Mouse (Mus musculus): ENCODE results near the gene Nipsnap2.
A peak's percentile ranks its signal among the peaks of the same experiment; 100 is the strongest.
"Not testable (repeated sequence)": the region's sequence is repeated elsewhere in the genome, so short reads cannot be mapped to it uniquely, and the experiment has no call there.

The Nipsnap2 gene

DNA sequence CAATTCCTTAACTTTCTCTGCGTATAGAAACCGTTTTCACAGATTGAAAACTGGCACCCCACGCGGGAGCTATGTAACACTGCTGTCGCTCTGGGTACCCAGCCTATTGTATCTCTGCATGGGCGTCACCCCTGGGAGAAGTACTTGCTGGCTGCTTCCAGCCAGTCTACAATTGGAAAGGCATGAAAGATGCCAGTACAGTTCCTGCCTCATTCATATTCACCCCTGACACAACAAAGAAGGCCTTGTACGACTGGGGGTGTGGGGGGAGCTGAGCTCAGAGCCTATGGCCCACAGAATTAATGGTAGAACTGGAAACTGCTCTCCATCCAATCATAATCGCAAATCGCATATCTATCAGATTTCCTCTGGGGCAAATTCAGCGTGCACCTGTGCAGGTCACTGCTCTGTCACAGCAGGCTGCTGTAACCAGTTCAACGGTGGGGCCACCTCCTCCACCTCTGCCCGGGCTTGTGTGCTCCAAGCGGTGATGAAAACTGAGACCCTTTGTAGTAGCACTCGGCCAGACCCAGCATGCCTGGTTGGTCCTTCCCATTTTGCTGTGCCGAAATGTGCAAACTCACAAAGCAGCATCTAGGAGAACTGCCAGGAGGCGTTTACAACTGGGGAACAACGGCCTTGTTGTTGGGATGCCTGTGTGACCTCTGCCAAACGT, 37.1 kb downstream of the Nipsnap2 start:
- no peak for DNase-seq (ENCODE audit: low read depth, low spot score)

DNA sequence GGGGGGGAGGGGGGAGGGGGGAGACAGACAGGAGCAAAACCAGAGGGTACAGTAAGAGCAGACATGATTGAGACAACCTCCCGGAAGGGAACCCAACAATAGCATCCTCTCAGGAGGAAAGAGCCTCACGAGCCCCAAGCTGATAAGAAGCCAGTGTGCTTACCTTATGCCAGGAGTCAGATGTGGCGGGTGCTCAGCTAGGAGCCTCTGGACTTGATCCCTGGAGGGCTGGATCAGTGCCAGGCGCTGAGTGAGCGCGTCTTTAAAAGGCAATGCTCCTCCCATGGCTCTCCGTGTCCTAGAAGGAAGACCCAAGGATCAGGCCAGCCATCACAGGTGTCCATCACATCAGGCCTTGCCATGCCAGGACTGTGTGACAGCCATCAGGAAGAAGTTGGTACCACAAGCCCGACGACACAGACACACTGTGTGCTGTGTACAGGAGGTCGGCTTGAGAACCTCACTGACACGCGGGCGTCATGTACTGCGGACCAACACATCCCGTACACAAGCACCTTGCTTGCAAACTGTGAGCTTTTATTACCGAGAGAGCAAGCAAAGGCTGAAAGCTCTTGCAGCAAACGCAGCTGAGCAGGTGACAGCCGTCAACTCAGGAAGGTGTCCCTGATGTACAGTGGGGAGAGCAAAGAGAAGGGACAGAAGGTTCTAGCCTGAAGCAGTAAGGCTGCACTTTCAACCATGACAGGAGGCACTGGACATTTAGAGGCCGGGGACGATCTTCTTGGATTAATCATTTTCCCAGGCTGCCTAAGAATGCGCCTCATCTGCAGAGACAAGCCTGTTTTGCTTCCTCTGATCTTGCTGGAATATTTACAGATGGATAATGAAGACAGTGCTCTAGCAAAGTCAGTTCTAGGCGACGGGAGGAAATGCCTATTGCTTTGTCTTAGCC, 45.8 kb downstream of the Nipsnap2 start:
- no peak for DNase-seq (ENCODE audit: low read depth, low spot score)

DNA sequence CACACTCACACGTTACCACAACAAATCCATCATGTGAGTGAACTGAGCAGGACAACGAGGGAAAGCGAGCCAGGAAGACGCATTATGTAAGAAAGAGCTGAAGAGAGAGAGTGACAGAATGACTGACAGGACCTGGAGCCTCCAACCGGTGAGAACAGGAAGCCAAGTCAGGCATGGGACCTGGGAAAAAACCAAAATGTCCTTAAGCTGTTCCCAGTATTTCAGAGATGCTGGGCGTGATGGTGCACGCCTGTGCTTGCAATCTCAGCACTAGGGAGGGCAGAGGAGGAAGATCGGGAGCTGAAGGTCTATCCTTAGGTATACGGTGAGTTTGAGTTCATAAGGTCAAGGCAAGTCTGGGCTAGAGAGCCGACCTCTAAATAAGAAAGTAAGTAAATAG, 47.6 kb downstream of the Nipsnap2 start:
- DNase-seq (ENCODE audit: low read depth, low spot score): no peak

DNA sequence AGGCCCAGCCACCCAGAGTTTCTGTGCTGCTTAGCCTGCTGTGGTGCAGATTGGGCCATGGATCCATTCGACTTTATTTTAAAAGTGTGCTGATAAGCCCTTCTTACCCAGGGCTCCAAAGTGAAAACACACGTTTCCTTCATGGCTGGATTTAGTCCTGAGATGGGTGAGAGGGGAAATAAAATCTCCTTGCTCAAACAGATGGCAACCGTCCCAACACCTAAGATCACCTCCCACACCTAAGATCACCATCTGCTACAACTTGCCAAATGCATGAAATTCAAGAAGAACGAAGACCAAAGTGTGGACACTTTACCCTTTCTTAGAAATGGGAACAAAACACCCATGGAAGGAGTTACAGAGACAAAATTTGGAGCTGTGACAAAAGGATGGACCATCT, 48.5 kb downstream of the Nipsnap2 start:
- DNase-seq (ENCODE audit: low read depth, low spot score): not testable (repeated sequence)

DNA sequence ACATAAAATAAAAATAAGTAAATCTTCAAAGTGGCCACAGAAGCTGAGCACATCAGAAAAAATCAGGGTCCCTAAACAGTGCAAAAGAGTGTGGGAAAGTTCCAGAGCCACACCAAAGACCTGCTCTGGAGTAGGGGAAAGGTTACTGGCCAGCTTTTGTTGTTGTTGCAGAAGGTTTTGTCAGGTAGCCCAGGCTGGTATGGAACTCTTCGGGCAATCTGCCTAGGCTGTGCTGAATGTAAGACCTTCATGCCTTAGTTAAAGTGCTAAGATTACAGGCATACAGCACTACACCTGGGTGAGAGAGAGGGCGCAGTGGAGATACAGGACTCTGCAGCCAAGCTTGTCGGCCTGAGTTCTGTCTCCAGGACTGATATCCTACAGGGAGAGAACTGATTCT, 49.8 kb downstream of the Nipsnap2 start:
- no peak for DNase-seq (ENCODE audit: low read depth, low spot score)

DNA sequence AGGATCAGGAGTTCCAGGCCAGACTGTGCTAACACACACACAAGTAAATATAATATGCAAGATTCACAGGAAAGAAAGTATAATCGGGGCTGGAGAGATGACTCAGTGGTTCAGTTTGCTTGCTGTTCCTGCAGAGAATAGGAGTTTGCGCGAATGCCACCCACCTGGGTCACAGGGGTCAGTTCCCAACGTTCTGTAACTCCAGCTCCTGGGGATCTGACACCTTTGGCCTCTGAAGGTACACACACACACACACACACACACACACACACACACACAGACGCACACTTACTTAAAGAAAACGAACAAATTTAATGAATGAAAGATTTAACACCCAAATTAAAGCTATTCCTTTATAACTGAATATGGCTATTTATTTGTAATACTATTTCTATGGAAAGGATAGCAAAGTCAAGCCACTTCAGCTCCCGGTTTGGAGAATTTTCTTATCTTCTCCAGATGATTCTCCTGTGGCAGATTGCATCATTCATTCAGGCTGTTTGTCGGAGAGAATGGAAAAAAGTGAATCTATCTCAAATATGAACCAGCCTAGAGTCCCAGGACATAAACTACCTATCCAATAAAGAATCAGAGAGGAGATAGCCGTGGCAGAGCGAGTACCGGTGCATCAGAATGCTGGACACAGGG, 53.6 kb downstream of the Nipsnap2 start:
- no peak for DNase-seq (ENCODE audit: low read depth, low spot score)

DNA sequence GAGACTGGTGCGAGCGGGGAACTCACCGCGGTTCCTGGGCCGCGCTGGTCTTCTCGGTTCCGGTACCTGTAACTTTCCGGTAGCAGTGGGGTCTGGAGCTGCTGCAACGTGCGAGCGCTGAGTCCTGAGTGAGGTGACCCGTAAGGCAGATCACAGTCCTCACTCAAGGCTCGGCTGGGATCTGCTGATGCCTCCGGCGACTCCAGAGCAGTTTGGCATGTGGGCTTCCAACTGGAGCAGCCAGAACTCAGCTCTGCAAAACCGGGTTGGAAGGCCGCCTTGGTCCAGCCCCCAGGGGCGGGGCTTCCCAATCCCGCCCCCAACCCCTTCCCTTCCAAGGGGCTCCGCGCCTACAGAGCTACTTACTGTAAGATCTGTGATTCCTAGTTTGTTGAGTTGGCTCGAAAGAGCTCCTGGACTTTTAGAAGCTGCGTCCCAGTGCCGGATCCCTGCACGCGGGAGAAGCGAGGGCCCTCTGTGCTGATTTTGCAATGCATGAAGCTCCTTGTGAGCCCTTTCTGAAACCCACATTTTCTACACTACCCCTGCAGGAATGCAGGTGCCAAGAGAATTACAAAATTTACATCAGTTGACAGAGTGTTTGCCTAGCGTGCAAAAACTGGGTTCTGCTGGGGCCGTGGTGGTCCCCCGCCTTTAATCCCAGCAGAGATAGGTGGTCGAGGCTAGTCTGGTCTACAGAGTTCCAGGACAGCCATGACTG, 54.3 kb downstream of the Nipsnap2 start:
- peak; percentile 80 for DNase-seq (ENCODE audit: low read depth, low spot score)

DNA sequence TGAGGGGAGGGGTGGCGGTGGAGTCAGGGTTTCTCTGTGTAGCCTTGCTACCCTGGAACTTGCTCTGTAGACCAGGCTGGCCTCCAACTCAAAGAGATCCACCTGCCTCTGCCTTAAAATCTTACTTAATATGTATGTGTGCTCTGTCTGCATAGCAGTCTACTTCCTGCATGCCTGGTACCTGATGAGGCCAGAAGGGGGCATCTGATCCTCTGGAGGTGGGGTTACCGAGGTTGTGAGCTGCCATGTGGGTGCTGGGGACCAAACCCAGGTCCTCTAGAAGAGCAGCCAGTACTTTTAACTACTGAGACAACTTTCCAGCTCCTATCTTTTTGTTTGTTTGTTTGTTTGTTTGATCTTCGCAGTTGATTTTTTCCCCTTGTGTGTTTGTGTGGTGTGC, 55.3 kb downstream of the Nipsnap2 start:
- no peak for DNase-seq (ENCODE audit: low read depth, low spot score)

DNA sequence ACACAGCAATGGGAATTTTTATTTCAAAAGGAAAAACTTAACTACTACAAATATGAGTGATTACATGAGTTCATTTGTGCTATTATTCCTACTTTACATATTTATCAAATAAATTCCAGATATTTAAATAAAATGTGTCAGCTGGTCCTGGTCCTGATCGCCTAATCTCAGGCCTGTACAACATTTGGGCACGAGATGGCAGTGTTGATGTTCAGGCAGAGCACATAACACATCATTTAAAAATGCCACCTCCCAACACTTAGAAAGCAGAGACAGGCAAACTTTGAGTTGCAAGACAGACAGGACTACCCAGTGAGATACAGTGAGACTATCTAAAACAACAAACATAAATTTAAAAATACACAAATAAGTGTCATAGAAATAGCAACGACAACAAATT, 57.3 kb downstream of the Nipsnap2 start:
- peak; percentile 60 for DNase-seq (ENCODE audit: low read depth, low spot score)

DNA sequence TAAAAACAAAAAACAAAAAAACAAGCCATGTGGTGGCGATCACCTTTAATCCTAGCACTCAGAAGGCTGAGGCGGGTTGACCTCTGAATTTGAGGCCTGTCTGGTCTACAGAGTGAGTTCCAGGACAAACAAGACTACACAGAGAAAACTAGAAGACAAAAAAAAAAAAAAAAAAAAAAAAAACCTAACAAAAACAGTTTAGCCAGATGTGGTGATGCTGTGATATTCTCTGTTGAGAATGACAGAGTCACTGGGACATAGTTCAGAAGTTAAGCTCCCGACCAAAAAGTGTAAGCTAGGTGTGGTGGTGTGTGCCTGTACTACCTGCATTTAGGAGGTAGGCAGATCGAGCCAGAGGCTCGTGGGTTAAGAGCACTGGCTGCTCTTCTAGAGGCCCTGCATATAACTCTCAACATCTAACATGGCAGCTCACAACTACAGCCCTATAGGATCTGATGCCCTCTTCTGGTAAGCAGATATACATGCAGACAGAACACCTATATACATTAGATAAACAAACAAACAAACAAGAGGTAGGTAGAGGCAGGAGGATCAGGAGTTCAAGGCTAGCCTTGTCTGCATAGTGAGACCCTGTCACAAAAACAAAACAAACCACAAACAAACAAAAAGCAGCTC, 60.5 kb downstream of the Nipsnap2 start:
- DNase-seq (ENCODE audit: low read depth, low spot score): no peak

DNA sequence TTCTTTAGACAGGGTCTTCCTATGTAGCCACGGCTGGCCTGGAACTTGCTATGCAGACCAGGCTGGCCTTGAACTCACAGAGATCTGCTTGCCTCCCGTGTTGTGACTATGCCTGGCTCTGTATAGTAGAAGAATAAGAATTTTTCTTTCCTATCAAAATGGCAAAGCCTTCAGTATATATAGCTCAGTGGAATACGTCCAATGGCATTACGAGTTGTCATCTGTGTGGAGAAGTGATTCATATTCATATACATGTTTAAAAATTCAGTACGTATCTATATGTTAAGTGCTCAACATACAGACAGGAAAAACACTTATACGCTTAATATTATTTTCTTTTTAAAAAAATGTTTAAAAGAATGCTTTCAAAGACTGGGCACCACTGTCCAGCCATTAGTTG, 61.3 kb downstream of the Nipsnap2 start:
- peak; percentile 11 for DNase-seq (ENCODE audit: low read depth, low spot score)

DNA sequence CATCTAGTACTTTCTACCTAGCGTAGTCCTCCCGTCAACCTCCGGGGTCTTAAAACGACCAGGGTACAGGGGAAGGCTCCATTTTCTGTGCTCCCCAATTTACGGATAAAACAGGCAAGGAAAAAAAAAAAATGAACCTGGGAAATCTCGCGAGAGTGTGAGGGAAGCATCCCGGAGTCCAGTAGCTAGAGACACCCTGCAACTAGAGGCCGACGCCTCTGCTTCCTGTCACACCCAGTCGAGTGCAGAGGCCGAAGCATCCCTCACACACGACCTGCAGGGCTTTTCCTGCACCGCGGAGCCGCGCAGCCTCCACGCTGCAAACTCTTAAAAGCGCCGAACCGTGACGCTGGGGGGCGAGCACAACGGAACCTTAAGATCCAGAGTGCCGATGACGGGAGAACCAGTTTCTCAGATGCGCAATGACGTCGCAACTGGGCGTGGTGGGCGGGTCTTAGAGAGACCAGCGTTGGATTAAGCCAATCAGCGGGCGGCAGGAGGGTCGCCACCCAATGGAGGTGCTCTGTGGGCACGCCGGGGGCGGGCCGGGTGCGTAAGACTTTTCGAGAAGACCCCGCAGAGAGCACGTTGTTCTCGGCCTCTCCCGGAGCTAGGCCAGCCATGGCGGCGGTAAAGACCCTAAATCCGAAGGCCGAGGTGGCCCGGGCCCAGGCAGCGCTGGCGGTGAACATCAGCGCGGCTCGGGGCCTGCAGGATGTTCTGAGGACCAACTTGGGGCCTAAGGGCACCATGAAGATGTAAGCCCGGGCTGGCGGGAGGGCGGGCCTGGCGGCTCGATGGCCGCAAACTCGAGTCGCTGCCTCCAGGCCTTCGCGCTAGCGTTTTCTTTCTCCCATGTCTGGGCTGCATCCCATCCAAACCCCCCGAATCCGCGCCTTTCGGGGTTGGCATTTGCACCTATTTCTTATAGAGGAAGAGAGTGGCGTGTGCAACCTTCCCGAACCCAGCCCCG, 62.2 kb downstream of the Nipsnap2 start, which contains the start of gene Psph:
Gene Psph (minus strand): TSS at position 632 of the 973 bp plus-strand sequence.
- DNase-seq (ENCODE audit: low read depth, low spot score): peak; percentile 100

DNA sequence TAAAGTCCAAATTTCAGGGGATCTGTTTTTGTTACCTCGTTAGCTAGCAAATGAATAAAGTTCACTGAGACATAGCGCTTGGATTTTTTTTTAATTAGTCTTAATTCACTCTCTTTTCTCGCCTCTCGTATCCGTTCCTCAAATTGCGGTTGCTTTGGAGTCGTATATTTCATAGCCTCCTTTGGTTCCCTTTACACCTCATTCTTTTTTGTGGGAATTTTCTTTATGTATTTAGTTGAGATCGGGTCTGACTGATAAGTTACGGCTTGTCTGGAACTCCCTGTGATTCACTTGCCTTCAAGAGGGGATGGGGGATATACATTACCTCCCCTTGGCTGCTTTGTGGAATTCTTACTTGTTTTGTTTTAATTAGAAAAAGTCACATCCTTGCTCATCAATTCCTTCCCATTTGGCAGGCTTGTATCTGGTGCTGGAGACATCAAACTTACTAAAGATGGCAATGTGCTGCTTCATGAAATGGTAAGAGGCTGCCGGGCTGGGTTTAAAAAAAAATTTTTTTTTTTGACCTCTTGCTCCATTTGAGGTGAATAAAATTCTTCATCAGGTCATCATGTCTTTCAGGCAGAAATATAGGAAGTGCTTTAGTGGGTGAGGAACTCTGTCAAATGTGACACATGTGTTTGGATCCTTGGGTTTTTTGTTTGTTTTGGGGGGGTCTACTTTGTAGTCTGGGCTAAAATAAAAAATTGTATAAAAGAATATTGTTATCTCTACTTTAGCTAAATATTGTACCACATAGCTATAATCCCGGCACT, 63.1 kb downstream of the Nipsnap2 start:
- DNase-seq (ENCODE audit: low read depth, low spot score): no peak

DNA sequence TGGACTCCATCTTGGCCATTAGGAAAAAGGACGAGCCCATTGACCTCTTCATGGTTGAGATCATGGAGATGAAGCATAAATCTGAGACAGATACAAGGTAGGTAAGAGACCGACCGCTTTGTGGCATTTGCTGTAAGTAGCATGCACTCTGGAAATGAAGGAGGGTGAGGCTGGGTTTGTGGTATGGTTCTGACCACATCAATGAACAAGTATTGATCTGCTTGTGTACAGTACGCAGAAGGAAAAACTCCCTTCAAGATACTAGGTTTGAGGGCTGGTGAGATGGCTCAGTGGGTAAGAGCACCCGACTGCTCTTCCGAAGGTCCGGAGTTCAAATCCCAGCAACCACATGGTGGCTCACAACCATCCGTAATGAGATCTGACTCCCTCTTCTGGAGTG, 65.7 kb downstream of the Nipsnap2 start:
- peak; percentile 90 for DNase-seq (ENCODE audit: low read depth, low spot score)

All from CD4-positive helper T cell, adult 2 months (primary cell).